Mouse (Mus musculus) lung, adult 18-20 months (tissue): Measurements from ENCODE around the gene Foxe3.

Source experiments
- DNase-seq, 2 experiments: peaks; one replicate each; pipeline ENCODE4 v3.0.0; 2022; ENCODE audit warnings: mixed read lengths in 2 of 2

The Foxe3 gene

DNA sequence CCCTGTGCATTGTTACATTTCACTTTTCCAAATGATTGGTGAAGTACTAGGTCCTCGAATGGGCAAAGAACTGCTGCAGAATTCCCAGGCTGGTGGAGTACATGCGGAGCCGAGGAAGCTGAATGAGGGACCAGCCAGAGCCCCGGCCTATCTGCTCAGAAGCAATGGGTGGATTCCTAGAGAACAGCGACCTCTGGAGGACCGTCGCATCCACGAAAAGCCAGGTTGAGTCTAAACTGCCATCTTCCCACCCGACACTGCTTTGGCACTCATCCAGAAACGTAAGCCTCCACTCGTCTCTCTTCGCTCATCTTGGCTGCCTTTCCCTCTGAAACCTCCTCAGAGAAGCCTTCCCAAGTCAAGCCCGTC is 12.2 kb downstream of the Foxe3 start:
- peak; percentile 38 to 51 for DNase-seq

- no peak for DNase-seq
Measured at GRCm38 (mm10) chr4:114912705-114913593, 12.9 kb downstream of the Foxe3 start.

- DNase-seq, result peak; percentile 17 to 26
Measured at GRCm38 (mm10) chr4:114909602-114910484, 16.0 kb downstream of the Foxe3 start.

DNA sequence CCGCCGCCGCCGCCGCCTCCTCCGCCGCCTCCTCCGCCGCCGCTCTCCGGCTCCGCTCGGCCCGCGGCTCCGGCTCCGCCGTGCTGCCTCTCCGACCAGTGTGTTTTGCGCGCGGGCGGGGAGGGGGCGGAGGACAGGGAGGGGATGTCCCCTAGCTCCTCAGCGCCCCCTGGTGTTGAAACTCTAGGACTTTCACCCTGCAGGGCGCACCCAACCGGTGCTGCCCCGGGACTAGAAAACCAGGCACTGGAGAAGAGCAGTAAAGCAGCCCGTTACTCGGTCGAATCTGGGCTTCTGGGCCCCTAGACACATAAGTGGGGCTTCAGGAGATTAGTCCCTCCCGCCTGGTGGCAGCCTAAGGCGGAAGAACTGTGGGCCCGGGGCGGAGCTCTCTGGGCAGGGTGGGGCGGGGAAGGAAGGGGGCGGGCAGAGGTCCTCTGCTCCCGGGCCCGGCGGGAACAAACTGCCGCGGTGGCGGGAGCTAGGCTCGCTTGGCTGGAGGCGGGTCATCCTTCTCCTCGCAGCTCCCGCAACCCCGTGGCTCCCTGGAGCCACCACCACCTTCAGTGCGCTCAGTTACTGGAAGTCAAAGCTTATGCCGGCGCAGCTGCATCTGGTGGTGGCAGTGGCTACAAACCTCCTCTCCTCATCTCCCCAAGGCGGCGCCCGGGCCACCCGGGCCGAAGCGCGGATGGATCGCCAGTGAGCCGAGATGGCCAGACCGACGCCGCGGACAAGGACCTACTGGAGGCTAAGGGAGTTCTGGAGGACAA is 16.8 kb downstream of the Foxe3 start, which contains the start of gene Foxd2:
Gene Foxd2, minus strand, starts transcription at position 45 of the 773 bp plus-strand sequence.
- peak; percentile 88 to 91 for DNase-seq

- DNase-seq, result peak in 1 of 2 experiments; percentile 9
Measured at GRCm38 (mm10) chr4:114907951-114908828, 17.6 kb downstream of the Foxe3 start.

DNA sequence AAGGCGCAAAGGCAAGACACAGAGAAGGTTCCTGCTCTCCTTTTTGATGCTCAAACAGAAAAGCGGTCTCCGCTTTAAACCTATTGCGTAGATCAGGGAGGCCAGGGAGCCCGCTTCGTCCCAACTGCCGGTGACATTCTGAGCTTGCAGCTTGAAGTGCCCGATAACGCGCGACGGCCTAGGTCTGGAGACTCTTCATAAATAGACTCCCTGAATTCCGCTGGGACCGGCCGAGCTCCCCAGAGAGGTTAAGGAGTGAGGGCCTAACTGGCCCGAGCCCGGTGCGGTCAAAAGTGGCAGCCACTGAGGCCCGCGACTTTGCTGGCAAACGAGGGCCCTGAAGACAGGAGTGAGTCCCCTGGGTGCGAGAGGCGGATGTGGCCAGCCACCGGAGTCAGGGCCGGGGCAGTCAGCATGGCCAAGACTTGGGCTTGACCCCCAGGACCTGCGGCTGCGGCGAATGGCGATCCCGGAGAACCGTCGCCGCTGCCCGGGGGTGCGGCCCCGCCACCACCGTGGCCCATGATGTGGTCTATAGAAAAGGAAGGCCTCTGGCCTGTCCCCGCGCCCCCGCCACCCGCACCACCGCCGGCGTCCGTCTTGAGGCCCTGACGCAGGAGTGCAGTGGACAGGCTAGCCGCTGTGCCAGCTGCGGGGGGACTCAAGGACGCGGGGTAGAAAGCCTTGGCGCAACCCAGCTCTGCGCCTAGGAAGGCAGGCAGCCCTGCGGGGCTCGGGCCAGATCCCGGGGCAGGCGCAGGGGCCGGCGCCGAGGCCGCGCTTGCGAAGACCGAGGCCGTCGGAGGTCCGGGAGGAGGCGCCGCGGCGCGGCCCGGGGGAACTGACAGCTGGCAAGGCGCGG is 18.5 kb downstream of the Foxe3 start:
- DNase-seq, result no peak

DNA sequence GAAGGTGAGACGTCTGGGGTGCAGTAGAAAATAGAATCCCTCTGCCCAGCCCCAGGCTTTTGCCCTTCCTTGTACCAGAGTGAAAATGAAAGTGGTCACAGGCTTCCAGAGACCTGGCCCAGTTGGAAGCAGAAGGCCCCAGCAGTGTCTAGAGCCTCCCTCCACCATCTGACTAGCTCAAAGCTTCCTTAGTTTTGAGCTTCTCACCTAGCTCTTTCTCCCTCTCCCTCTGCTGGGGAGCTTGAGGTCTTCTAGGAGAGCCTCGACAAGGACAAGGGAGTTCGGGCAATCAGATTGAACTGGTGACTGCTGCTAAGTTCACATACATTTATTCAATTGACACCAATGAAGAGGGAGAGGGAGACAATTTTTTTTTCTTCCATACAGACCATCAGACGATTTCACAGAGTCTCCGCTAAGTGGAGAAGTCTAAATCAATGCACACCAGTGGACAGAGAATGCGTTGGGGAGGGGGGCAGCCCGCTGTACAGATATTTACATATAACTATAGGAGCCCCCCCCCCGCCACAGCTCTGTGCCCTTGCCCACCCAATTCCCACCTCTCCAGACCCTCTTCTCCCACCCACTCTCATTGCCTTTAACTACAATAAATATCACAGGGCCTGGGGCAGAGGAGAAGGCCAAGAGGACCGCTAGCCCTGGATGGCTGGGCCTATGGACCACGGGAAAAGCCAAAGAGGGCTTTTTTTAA is 19.7 kb downstream of the Foxe3 start:
- DNase-seq, result no peak

- DNase-seq, result no peak
Measured at GRCm38 (mm10) chr4:114905501-114905900, 20.3 kb downstream of the Foxe3 start.

DNA sequence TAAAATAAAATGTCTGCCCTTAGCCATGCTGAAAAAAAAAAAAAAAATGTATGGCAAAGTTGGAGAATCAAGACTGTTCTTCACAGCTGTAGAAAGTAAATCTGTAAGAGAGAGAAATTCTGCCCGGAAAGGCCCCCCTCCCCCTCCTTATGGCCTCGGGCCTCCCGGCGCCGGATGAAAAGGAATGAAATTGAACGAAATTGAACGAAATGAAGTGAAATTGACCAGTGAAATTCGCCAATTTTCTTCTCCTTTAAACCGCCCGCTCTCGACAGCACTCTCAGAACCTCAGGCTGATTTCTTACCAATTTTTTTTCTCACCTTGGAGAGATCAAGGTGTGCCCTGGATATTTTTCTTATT is 22.4 kb downstream of the Foxe3 start:
- no peak for DNase-seq

GRCm38 (mm10) chr4:114902641-114903421 is 23.0 kb downstream of the Foxe3 start:
- no peak for DNase-seq

- DNase-seq, result no peak
Measured at GRCm38 (mm10) chr4:114901643-114902351, 24.0 kb downstream of the Foxe3 start.

GRCm38 (mm10) chr4:114900866-114901642 is 24.8 kb downstream of the Foxe3 start:
- DNase-seq, result no peak

GRCm38 (mm10) chr4:114899885-114900284 is 25.9 kb downstream of the Foxe3 start:
- DNase-seq, result no peak

DNA sequence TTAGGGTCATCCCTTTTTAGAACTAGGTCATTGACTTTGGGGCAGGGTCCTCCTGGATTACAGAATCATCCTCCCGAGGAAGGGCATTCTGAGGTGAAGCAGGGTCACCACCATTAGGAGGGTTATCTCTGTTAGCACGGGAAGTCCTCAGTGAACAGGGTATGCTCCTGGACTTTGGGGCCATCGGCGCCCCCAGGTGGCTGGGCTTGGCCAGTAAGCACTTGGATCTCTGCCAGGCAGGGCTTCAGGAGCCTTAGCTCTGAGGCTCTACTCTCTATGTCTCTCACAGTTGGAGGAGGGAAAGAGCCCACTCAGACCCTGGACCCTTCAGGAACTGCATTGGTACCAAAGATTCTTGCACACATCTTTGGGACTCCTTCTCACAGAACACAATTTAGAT is 28.0 kb downstream of the Foxe3 start:
- peak; percentile 35 to 56 for DNase-seq

GRCm38 (mm10) chr4:114882232-114882631 is 43.6 kb downstream of the Foxe3 start:
- DNase-seq, result no peak

DNA sequence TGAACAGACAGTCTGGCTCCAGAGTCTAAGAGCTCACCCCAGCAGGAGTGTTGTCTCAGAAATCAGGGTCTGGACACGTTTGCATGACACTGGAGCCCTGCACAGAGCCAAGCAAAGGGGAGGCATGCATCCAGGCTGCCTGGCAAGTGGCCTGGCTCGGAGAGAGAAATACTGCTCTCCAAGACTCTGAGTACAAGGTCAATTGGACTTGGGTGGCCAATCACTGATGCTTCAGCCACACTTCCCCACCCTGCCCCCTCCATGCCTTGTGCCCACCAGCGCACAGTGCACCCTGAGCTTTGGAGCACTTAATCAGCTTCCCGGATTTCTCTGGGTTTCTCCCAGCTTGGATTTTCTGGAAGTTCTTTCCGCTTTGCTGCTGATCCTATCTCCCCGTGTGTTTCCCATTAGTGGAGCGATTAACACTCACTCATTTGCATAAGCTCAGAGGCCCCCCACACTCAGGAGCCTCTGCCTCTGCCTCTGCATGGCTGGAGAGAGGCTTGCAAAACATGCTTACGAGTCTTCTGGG is 49.3 kb downstream of the Foxe3 start:
- DNase-seq, result no peak
